Mouse (Mus musculus): ENCODE results near the gene BC051142.
"Not testable (repeated sequence)": the region's sequence is repeated elsewhere in the genome, so short reads cannot be mapped to it uniquely, and the experiment has no call there.

BC051142 gene

GRCm38 (mm10) chr17:34399394-34399715, 735 bp downstream of the BC051142 start:
- no peak for DNase-seq

GRCm38 (mm10) chr17:34411117-34411516, 12.5 kb downstream of the BC051142 start:
- DNase-seq: peak; percentile 61

- no peak for DNase-seq
Measured at GRCm38 (mm10) chr17:34420014-34420413, 21.4 kb downstream of the BC051142 start.

GRCm38 (mm10) chr17:34427597-34427996, 29.0 kb downstream of the BC051142 start:
- DNase-seq: no peak

DNA sequence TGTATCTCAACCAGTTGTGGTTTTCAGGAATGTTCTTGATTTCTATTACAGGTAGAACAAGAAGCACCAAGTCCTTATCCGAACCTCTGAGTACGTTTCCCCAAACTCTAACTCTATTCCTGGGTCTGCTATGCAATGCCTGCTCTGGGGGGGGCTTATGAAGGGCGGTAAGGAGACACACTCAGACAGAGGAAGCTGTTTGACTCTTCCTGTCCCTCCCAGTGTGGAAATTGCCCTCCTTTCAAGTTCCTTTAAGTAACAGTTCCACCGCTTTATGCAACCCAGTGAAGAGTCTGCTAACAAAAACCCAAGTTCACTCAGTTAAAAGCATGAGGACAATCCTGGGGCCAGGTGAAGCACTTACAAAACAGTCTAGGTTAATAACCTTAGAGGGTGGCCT, 38.5 kb downstream of the BC051142 start:
- no peak for DNase-seq

GRCm38 (mm10) chr17:34437606-34438005, 39.0 kb downstream of the BC051142 start:
- DNase-seq: no peak

DNA sequence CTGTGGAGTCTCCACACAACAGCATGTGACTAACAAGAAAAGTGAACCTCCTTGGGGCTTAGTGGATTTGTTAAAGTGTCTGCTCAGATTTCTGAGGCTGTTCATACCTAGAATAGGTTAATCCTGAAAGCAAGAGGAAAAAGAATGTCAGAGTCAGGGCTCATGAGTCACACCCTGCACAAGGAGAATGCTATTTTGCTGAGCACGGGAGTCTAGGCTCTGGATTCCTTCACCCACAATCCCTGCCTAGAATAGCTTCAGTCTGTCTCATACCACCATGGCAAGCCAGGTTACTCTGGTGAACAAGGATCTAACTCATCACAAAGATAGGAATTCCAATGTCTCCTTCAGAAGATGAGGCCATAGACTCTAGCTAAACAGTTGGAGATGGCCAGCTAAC, 40.0 kb downstream of the BC051142 start:
- no peak for DNase-seq

DNA sequence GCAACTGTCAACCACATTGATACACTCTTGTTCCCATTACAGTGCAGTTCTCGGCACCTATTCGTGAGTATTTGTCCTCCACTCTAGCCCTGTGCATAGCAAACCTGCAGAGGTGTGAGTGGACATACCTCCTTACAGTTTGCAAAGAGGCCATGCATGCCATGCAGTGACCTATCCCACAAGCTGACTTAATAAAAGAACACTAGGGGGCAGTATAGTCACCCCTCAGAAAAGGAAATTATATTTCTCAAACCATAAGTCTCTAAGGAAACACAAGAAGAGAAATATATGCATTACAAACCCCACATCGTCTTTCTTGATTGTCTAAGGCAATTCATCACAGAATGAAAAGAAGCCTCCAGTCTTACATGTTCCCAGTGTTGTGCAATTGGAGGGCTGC, 41.2 kb downstream of the BC051142 start:
- DNase-seq: peak; percentile 8

GRCm38 (mm10) chr17:34441990-34442389, 43.4 kb downstream of the BC051142 start:
- no peak for DNase-seq

DNA sequence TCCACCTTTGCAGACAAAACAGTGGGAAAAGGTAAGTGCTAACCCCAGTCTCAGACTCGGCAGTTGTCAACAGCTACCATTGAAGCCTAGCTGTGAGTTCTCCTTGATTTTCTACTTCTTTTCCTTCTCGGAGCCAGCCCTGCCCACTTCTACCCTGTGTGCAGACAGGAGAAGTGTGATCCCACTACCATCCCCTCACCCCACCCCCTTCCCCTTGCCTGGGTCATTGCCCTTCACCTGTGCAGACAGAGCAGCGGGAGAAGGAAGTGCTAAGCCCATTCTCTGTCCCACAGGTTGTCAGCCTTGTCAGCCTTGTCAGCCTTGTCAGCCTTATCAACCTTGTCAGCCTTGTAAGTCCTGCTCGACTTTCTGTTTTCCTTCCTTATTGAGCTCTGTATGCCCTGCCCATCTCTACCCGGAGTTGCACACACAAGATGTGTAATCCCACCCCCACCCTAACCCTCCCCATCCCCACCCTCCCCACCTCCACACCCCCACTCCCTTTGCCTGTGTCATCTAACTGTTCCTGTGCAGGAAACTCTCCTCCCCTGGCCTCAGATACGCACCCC, 49.9 kb downstream of the BC051142 start:
- no peak for DNase-seq

- no peak for DNase-seq
Measured at GRCm38 (mm10) chr17:34457668-34458067, 59.0 kb downstream of the BC051142 start.

DNA sequence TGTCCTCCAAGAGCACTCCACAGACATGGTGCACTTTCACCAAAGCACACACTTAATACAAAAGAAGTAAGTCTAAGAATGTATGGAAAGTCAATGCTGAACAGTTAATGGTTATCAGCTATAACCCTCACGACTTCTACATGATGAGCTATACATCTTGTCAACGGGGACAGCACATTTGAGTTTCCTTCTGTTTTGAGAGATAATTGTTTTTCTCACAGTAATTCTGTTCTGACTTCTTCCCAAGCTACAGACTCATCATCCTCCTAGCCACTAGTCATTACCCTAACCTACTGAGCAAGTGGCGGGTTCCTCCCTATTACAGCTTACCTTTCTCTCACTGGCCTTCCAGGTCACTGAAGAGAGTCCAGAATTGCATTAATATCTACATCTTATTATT, 60.6 kb downstream of the BC051142 start:
- no peak for DNase-seq

DNA sequence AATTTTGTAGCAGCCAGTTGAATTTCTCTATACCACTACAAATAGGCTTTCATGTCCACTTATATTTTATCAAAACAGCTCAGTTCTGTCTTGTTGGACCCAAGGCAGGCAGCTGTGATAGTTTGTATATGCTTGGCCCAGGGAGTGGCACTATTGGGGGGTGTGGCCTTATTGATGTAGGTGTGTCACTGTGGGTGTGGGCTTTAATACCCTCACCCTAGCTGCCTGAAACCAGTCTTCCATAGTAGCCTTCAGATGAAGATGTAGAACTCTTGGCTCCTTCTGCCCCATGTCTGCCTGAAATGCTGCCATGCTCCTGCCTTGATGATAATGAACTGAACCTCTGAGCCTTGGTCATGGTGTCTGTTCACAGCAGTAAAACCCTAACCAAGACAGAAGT, 67.3 kb downstream of the BC051142 start:
- DNase-seq: not testable (repeated sequence)

GRCm38 (mm10) chr17:34470491-34470890, 71.9 kb downstream of the BC051142 start:
- peak; percentile 6 for DNase-seq

DNA sequence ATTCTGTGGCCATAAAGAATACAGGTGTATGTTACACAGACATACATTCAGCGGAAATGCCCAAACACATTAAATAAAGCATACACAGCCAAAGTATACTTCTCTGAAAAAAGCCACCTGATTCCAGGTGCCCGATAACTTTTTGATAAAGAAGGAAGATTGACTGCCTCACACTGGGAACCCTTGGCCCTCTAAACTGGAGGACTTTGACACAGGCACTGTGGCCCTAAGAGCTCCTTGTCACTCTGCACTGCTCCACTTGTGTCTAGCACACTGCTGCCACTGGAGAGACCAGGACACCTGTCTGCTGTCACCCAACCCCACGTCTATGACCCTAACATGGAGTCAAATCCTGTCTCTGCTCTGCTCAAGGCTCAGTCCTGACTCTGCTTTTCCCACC, 76.4 kb downstream of the BC051142 start:
- no peak for DNase-seq

- DNase-seq: no peak
Measured at GRCm38 (mm10) chr17:34476427-34476826, 77.8 kb downstream of the BC051142 start.

- DNase-seq: not testable (repeated sequence)
Measured at GRCm38 (mm10) chr17:34477238-34478013, 78.8 kb downstream of the BC051142 start, which contains the start of gene Btnl4. Gene Btnl4 (minus strand): TSS chr17:34477318.

GRCm38 (mm10) chr17:34492796-34493195, 94.2 kb downstream of the BC051142 start:
- no peak for DNase-seq

GRCm38 (mm10) chr17:34495156-34495555, 96.5 kb downstream of the BC051142 start:
- DNase-seq: not testable (repeated sequence)

DNA sequence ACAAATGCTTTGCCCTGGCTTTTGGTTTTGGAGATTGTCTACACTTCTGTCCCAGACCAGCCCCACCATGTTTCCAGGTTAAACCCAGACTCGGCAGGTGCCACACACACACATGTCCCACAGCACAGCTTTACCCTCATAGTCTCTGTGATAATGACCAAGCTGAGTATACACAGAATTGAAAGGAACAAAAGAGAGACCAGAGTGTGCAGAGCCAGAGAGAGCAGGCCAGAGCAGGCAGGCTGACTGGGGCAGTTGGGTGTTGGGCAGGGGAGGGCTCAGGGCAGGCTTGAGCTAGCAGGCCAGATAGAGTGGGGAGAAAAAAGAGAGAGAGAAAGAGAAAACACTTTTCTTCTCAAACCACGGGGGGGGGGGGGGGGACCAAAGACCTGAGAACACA, 97.9 kb downstream of the BC051142 start:
- no peak for DNase-seq

DNA sequence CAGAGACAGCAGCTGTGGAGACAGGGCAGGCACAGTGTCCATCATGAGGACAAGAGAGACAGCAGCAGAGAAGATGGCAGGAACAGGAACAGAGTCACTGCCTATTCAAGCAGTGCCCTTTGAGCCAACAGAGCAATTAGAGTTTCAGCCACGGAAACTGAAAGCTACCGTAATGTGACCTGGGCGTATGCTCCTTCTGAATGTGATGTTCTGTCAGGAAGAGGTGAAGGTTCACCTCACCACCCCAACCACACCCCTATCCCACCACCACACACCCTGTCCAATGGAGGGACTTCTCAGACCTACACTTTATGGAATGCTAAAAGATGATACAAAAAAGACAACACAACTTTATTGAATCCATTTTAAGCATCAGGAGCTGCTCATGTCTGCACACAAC, 98.7 kb downstream of the BC051142 start:
- not testable (repeated sequence) for DNase-seq

GRCm38 (mm10) chr17:34497726-34498125, 99.1 kb downstream of the BC051142 start:
- DNase-seq: not testable (repeated sequence)

GRCm38 (mm10) chr17:34507591-34507990, 109.0 kb downstream of the BC051142 start:
- peak; percentile 4 for DNase-seq
